Mouse (Mus musculus): Measurements from ENCODE around the gene Dhx29. TPM values are rescaled to one million over a fixed set of nuclear protein-coding genes. Genes with fewer than 3 reads are reported as not detected.

The Dhx29 gene
- polyA plus RNA-seq, 1 experiment from 2014 or later = 17.8 TPM

- peak overlapping the region; percentile 22; the same call in 1 of the 2 replicates for H3K9ac ChIP-seq
Measured at GRCm38 (mm10) chr13:112941879-112942330, 14.7 kb downstream of the Dhx29 start.

GRCm38 (mm10) chr13:112945312-112945711 is 18.1 kb downstream of the Dhx29 start:
- 91% methylated on average over 9 of the region's 9 CpGs for WGBS (ENCODE audit: insufficient replicate concordance)
- Histone ChIP-seq H3K9ac (no peak overlapping the region), H3K27ac (no peak overlapping the region), H3K27me3 (replicated peaks) (no peaks in the 10 kb centered on the region), H3K9me3 (replicated peaks) (no peaks in the 10 kb centered on the region), H3K36me3 (peaks cover 83% of the 10 kb centered on the region), H3K4me2 (no peak overlapping the region), H3K4me1 (peaks cover 14% of the 10 kb centered on the region), H3K4me3 (no peak overlapping the region)
- ATAC-seq = no peak

More at GRCm38 (mm10) chr13:112941879-112942330, 14.7 kb downstream of the Dhx29 start:
- 30% methylated on average over 15 of the region's 15 CpGs for WGBS (ENCODE audit: insufficient replicate concordance)
- peaks cover 78% of the 10 kb centered on the region for H3K36me3 ChIP-seq
- peak overlapping the region; percentile 48; the same call in 1 of the 2 replicates for H3K27ac ChIP-seq
- 0 out of 2 replicates have a peak overlapping the region, but pooled peaks have one; percentile 4 for H3K4me3 ChIP-seq
- H3K9me3 ChIP-seq (replicated peaks) = no peaks in the 10 kb centered on the region
- peak; percentile 83 for ATAC-seq
- H3K4me2 ChIP-seq = peak overlapping the region; percentile 41
- no peaks in the 10 kb centered on the region for H3K27me3 ChIP-seq (replicated peaks)
- peaks cover 14% of the 10 kb centered on the region for H3K4me1 ChIP-seq

- H3K27me3 ChIP-seq (replicated peaks) = no peaks in the 10 kb centered on the region
- no peak for ATAC-seq
- WGBS (ENCODE audit: insufficient replicate concordance) = 72% methylated on average over 6 of the region's 6 CpGs
- H3K9me3 ChIP-seq (replicated peaks) = no peaks in the 10 kb centered on the region
- no peak overlapping the region for H3K4me3 ChIP-seq
- H3K36me3 ChIP-seq = peaks cover 89% of the 10 kb centered on the region
- H3K4me2 ChIP-seq = no peak overlapping the region
- no peak overlapping the region for H3K9ac ChIP-seq
- peaks cover 14% of the 10 kb centered on the region for H3K4me1 ChIP-seq
- H3K27ac ChIP-seq = no peak overlapping the region
Measured at GRCm38 (mm10) chr13:112945900-112946299, 18.6 kb downstream of the Dhx29 start.

GRCm38 (mm10) chr13:112954067-112954466 is 26.8 kb downstream of the Dhx29 start:
- ATAC-seq = no peak
- Histone ChIP-seq H3K4me3 (no peak overlapping the region), H3K27ac (no peak overlapping the region), H3K4me2 (no peak overlapping the region), H3K27me3 (replicated peaks) (no peaks in the 10 kb centered on the region), H3K4me1 (no peaks in the 10 kb centered on the region), H3K36me3 (peaks cover 86% of the 10 kb centered on the region), H3K9ac (no peak overlapping the region), H3K9me3 (replicated peaks) (no peaks in the 10 kb centered on the region)
- 85% methylated on average over 8 of the region's 8 CpGs for WGBS (ENCODE audit: insufficient replicate concordance)

GRCm38 (mm10) chr13:112963081-112963480 is 35.8 kb downstream of the Dhx29 start:
- Histone ChIP-seq H3K4me3 (no peak overlapping the region), H3K4me1 (no peaks in the 10 kb centered on the region), H3K9ac (no peak overlapping the region), H3K36me3 (peaks cover 71% of the 10 kb centered on the region), H3K27me3 (replicated peaks) (no peaks in the 10 kb centered on the region), H3K9me3 (replicated peaks) (no peaks in the 10 kb centered on the region), H3K27ac (no peak overlapping the region), H3K4me2 (no peak overlapping the region)
- no peak for ATAC-seq
- 83% methylated on average over 5 of the region's 5 CpGs for WGBS (ENCODE audit: insufficient replicate concordance)

- Histone ChIP-seq H3K27ac (no peak overlapping the region), H3K9me3 (replicated peaks) (no peaks in the 10 kb centered on the region), H3K27me3 (replicated peaks) (no peaks in the 10 kb centered on the region), H3K4me2 (no peak overlapping the region), H3K9ac (no peak overlapping the region), H3K4me1 (no peaks in the 10 kb centered on the region), H3K36me3 (peaks cover 68% of the 10 kb centered on the region), H3K4me3 (no peak overlapping the region)
- no peak for ATAC-seq
- WGBS (ENCODE audit: insufficient replicate concordance) = 92% methylated on average over 12 of the region's 12 CpGs
Measured at GRCm38 (mm10) chr13:112964421-112964820, 37.2 kb downstream of the Dhx29 start.

- Histone ChIP-seq H3K9me3 (replicated peaks) (no peaks in the 10 kb centered on the region), H3K9ac (no peak overlapping the region), H3K4me3 (no peak overlapping the region), H3K27me3 (replicated peaks) (no peaks in the 10 kb centered on the region), H3K4me1 (no peaks in the 10 kb centered on the region), H3K36me3 (peaks cover 56% of the 10 kb centered on the region), H3K27ac (no peak overlapping the region), H3K4me2 (no peak overlapping the region)
- WGBS (ENCODE audit: insufficient replicate concordance) = 80% methylated on average over 5 of the region's 5 CpGs
- no peak for ATAC-seq
Measured at GRCm38 (mm10) chr13:112967267-112967666, 40.0 kb downstream of the Dhx29 start.

- no peak for ATAC-seq
- H3K9ac ChIP-seq = no peak overlapping the region
- WGBS (ENCODE audit: insufficient replicate concordance) = 29% methylated on average over 10 of the region's 10 CpGs
- no peaks in the 10 kb centered on the region for H3K36me3 ChIP-seq
- peaks cover 49% of the 10 kb centered on the region for H3K27me3 ChIP-seq (replicated peaks)
- no peaks in the 10 kb centered on the region for H3K9me3 ChIP-seq (replicated peaks)
- H3K4me3 ChIP-seq = no peak overlapping the region
- H3K27ac ChIP-seq = no peak overlapping the region
- no peaks in the 10 kb centered on the region for H3K4me1 ChIP-seq
- 0 out of 2 replicates have a peak overlapping the region, but pooled peaks have one; percentile 16 for H3K4me2 ChIP-seq
Measured at GRCm38 (mm10) chr13:112976720-112977119, 49.5 kb downstream of the Dhx29 start.

- no peak overlapping the region for H3K4me3 ChIP-seq
Measured at GRCm38 (mm10) chr13:112985605-112986450, 58.6 kb downstream of the Dhx29 start.

GRCm38 (mm10) chr13:112986451-112986950 is 59.2 kb downstream of the Dhx29 start:
- no peak overlapping the region for H3K9ac ChIP-seq
- peak overlapping the region; percentile 82 for H3K4me2 ChIP-seq
- no peak overlapping the region for H3K4me3 ChIP-seq
- 3% methylated on average over 17 of the region's 17 CpGs for WGBS (ENCODE audit: insufficient replicate concordance)
- H3K9me3 ChIP-seq (replicated peaks) = no peaks in the 10 kb centered on the region
- H3K27ac ChIP-seq = no peak overlapping the region
- no peak for ATAC-seq
- H3K4me1 ChIP-seq = peaks cover 17% of the 10 kb centered on the region
- peaks cover 91% of the 10 kb centered on the region for H3K27me3 ChIP-seq (replicated peaks)
- no peaks in the 10 kb centered on the region for H3K36me3 ChIP-seq

More at GRCm38 (mm10) chr13:112985605-112986450, 58.6 kb downstream of the Dhx29 start:
- H3K4me1 ChIP-seq = peaks cover 17% of the 10 kb centered on the region
- no peaks in the 10 kb centered on the region for H3K36me3 ChIP-seq
- no peak overlapping the region for H3K4me2 ChIP-seq
- H3K27me3 ChIP-seq (replicated peaks) = peaks cover 85% of the 10 kb centered on the region
- H3K27ac ChIP-seq = no peak overlapping the region
- no peaks in the 10 kb centered on the region for H3K9me3 ChIP-seq (replicated peaks)
- ATAC-seq = no peak
- 13% methylated on average over 18 of the region's 18 CpGs for WGBS (ENCODE audit: insufficient replicate concordance)
- H3K9ac ChIP-seq = no peak overlapping the region

GRCm38 (mm10) chr13:112987532-112987943 is 60.3 kb downstream of the Dhx29 start, which contains the start of gene Ccno:
Gene Ccno (plus strand): TSS chr13:112987802.
- no peak within 1 kb of the TSS for H3K9ac ChIP-seq
- H3K36me3 ChIP-seq = no peaks in the 10 kb centered on the region
- peak within 1 kb of the TSS; percentile 82 for H3K4me2 ChIP-seq
- peaks cover 17% of the 10 kb centered on the region for H3K4me1 ChIP-seq
- H3K27ac ChIP-seq = no peak within 1 kb of the TSS
- ATAC-seq = peak; percentile 87
- WGBS (ENCODE audit: insufficient replicate concordance) = 0% methylated on average over 45 of the region's 47 CpGs
- no peaks in the 10 kb centered on the region for H3K9me3 ChIP-seq (replicated peaks)
- H3K27me3 ChIP-seq (replicated peaks) = peaks cover 94% of the 10 kb centered on the region
- H3K4me3 ChIP-seq = peak within 1 kb of the TSS; percentile 50

- no peak overlapping the region for H3K9ac ChIP-seq
- H3K27ac ChIP-seq = no peak overlapping the region
Measured at GRCm38 (mm10) chr13:112987991-112988390, 60.7 kb downstream of the Dhx29 start.

More at GRCm38 (mm10) chr13:112987991-112988390, 60.7 kb downstream of the Dhx29 start:
- 0 out of 2 replicates have a peak, but pooled peaks have one; percentile 20 for ATAC-seq
- WGBS (ENCODE audit: insufficient replicate concordance) = 2% methylated on average over 39 of the region's 39 CpGs
- H3K36me3 ChIP-seq = no peaks in the 10 kb centered on the region
- H3K4me2 ChIP-seq = peak overlapping the region; percentile 82
- no peaks in the 10 kb centered on the region for H3K9me3 ChIP-seq (replicated peaks)
- peak overlapping the region; percentile 50 for H3K4me3 ChIP-seq
- peaks cover 17% of the 10 kb centered on the region for H3K4me1 ChIP-seq
- H3K27me3 ChIP-seq (replicated peaks) = peaks cover 94% of the 10 kb centered on the region

Measured in liver, embryonic 12.5 days (tissue).